Mouse (Mus musculus) gastrocnemius, postnatal 4 days (tissue): ENCODE data around the gene Psap. TPM values are rescaled to one million over a fixed set of nuclear protein-coding genes. Genes with fewer than 3 reads are reported as not detected.

Experiments used
- DNase-seq, 2 experiments: peaks; one replicate each; pipeline ENCODE4 v3.0.0; 2021 to 2022; ENCODE audit warnings: low spot score in 2 of 2, mixed read lengths in 2 of 2
- total RNA-seq, 2 experiments: library from RNA; stranded (reverse); gene quantifications; 2 replicates each; pipeline ENCODE4 v1.2.3; 2021

Psap gene
- total RNA-seq, 2 experiments from 2014 or later = 457 to 468 TPM

- no peak for DNase-seq
Measured at GRCm38 (mm10) chr10:60286546-60286945, 9.1 kb downstream of the Psap start.

- DNase-seq = no peak
Measured at GRCm38 (mm10) chr10:60287161-60287560, 9.7 kb downstream of the Psap start.

GRCm38 (mm10) chr10:60287726-60288125, 10.3 kb downstream of the Psap start:
- DNase-seq = no peak

- no peak for DNase-seq
Measured at GRCm38 (mm10) chr10:60289216-60289615, 11.8 kb downstream of the Psap start.

GRCm38 (mm10) chr10:60290026-60290738, 12.8 kb downstream of the Psap start:
- DNase-seq = no peak

GRCm38 (mm10) chr10:60290739-60291110, 13.3 kb downstream of the Psap start:
- no peak for DNase-seq

- no peak for DNase-seq
Measured at GRCm38 (mm10) chr10:60292209-60292608, 14.8 kb downstream of the Psap start.

- no peak for DNase-seq
Measured at GRCm38 (mm10) chr10:60294621-60295020, 17.2 kb downstream of the Psap start.

GRCm38 (mm10) chr10:60295356-60295755, 17.9 kb downstream of the Psap start:
- DNase-seq = no peak

GRCm38 (mm10) chr10:60296027-60296426, 18.6 kb downstream of the Psap start:
- no peak for DNase-seq

GRCm38 (mm10) chr10:60299636-60300035, 22.2 kb downstream of the Psap start:
- no peak for DNase-seq

GRCm38 (mm10) chr10:60303419-60303818, 26.0 kb downstream of the Psap start:
- DNase-seq = no peak

GRCm38 (mm10) chr10:60304854-60305628, 27.6 kb downstream of the Psap start:
- peak; percentile 54 to 74 for DNase-seq

GRCm38 (mm10) chr10:60310629-60311028, 33.2 kb downstream of the Psap start:
- no peak for DNase-seq

GRCm38 (mm10) chr10:60313606-60314005, 36.2 kb downstream of the Psap start:
- DNase-seq = no peak

GRCm38 (mm10) chr10:60316166-60316565, 38.7 kb downstream of the Psap start:
- no peak for DNase-seq

- no peak for DNase-seq
Measured at GRCm38 (mm10) chr10:60328963-60329650, 51.7 kb downstream of the Psap start.

GRCm38 (mm10) chr10:60334583-60334982, 57.2 kb downstream of the Psap start:
- no peak for DNase-seq

GRCm38 (mm10) chr10:60335021-60335420, 57.6 kb downstream of the Psap start:
- no peak for DNase-seq

- no peak for DNase-seq
Measured at GRCm38 (mm10) chr10:60341528-60341927, 64.1 kb downstream of the Psap start.

GRCm38 (mm10) chr10:60344111-60344510, 66.7 kb downstream of the Psap start:
- DNase-seq = no peak

GRCm38 (mm10) chr10:60346056-60346455, 68.6 kb downstream of the Psap start:
- no peak for DNase-seq
